Mouse (Mus musculus) granulocyte monocyte progenitor cell, adult 5-6 weeks (primary cell): ENCODE results near the gene Zfp385b. TPM values are rescaled to one million over a fixed set of nuclear protein-coding genes. Genes with fewer than 3 reads are reported as not detected.
"Not testable (repeated sequence)": the region's sequence is repeated elsewhere in the genome, so short reads cannot be mapped to it uniquely, and the experiment has no call there.

Experiments
- ATAC-seq: replicated peaks from 2 replicates; pipeline ENCODE4 v1.8.0; 2016; ENCODE audit warnings: mild to moderate bottlenecking, moderate TSS enrichment, inconsistent platforms; ENCODE audit not compliant: poor library complexity, severe bottlenecking
- total RNA-seq, 2 experiments: library from RNA; stranded (forward) in 1 of 2; stranded (reverse) in 1 of 2; fragments of 200-712, 200-1000 nt in 1 of 2; fragments of >200 nt in 1 of 2; fragmentation: Nextera tagmentation in 1 of 2; gene quantifications; 2 replicates each; pipeline ENCODE4 v1.2.3; 2014 to 2017

Zfp385b gene
- total RNA-seq, 2 experiments from 2014 or later, result not detected

DNA sequence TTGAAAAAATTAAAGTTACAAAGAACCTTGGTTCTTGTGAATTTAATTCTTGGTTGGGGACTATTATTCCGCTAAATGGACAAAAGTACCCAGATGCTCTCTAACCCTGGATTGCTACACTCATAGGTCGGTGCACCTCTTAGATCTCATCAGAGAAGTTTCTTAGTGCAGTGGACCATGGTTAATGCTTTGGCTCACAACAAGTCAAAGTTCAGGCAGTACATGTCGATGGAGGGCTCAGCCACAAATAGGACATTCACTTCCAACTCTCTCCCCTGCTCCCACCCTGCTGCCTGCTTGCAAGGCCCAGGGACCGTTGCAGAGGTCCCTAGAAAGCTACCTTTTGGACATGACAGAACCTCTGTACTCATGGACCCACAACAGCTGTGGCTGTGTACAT lies 324.1 kb downstream of the Zfp385b start:
- no peak for ATAC-seq

DNA sequence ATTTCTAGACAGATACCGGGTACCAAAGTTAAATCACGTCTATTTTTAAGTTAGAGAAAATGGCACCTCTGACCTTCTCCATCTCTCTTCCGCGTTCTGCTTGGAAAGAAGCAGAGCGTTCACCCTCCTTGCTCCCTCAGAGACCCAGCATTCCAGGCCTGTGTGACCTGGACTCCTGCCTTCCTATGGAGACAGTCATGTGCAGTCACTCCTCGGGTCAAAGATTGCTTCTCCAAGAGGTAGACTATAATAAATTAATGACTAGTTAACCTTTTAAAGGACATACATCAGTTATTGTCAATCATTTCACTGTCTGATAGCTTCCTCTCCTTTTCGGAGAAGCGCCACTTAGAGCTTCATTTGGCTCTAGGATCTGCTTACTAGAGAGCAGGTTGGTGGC lies 325.7 kb downstream of the Zfp385b start:
- no peak for ATAC-seq

DNA sequence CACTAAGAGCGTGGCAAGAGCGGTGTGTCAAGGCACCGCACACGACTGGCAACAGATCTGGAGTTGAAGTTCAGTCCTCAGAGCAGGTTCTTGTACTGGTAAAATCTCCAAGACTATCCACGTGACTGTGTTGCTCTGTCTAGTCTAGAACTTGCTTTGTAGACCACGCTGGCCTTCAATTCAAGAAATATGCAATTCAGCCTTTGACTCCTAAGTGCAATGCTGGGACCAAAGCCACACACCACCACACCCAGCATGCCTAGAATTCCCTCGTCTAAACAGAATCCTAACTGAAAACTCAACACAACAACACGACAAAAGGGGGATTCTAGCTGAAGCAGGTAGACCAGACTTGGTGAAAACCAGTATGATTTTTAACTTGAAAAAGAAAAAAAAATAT lies 332.3 kb downstream of the Zfp385b start:
- ATAC-seq, result no peak

DNA sequence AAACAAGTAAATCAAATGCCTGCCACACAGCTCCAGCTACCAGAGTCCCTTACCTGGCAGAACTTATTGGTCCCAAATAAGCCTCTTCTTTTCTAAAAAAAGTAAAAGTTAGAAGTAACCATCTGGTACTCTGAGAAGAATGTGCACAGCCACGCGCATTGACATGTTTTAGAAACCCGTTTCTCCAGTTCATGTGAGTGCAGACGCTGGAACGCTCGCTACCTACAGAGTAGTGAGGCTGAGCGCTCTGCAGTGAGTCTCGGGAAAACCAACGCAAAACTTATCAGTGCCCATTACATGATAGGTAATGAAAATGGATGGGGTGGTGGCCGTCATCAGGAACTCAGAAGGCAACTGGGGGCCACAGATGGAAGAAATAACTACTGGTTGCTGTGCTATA lies 338.2 kb downstream of the Zfp385b start:
- no peak for ATAC-seq

DNA sequence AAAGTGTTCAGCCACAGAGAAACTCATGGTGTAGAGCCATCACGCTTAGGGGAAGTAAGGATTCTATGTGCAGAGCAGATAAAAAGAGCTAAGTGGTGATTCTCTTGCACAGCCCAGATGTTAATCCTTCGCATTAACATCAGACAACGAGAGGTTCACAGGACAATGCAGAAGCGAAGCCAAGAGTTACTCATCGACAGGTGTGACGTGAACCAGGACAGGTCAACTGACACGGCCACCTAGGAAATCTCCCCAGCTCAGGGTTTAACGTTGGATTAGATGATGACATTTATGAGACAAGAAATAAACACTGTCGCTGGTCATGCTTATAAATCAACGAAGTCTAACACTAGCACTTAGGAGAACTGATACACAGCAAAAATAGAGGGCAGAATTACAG lies 341.9 kb downstream of the Zfp385b start:
- no peak for ATAC-seq

DNA sequence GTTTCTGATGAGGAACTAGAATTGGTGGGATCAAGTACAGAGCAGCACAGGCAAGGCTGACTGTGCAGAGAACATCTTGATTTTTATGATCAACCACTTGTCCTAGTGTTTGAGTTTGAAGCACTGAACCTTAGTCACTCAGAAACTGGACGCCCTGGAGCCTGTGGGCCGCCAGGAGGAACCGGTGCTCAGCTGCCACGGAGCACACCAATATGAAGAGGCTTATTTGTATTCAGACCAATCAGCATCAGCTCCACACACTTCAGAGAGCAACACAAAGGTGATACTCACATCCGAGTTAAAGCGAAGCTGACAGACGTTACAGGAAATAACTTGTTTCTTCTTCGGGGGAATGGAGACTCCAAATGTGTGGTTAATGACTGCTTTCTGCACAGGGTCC lies 343.0 kb downstream of the Zfp385b start:
- ATAC-seq, result no peak

DNA sequence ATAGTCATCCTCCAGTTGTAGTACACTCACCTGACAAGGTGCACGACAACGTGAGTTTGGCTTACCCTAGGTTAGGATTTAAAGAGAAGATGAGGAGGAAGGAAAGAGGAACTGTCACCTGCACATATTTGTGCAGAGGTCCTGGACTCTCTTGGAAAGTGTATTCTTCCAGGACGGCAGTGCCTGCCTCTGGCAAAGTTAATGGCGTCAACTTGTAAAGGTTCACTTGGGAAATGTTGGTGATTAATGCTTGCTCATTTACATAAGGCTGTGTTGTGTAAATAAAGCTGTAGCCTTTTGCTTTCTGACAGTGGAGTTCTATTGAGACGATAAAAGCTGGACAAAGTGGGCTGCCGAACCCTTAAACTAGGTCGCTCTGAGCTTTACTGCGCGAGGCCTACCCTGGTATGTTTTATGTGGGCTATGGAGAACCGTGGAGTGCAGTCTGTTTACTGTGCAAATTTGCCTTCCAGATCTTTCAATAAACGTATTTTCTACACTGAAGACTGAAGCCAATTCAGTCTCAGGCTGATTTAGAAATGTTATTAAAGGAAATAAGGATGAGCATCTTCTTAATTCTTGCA lies 347.1 kb downstream of the Zfp385b start:
- no peak for ATAC-seq

DNA sequence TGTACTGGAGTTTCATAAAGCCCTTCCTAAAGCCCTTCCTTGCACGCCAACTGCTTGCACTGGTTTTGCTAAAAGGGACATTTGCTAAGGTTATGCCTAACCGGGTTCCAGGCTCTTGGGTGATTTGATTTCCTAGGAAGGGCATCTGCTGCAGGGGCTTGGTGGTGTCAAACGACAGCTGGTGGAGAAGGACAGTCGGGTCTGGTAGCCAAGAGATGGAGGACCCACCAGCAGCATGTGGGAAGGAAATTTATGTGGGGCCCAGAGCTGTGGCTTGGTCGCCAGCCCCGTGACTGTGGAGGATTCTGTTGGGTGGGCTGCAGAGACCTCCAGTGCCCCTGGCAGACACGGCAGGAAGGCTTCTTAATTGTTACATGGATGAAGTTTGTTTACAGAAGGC lies 348.7 kb downstream of the Zfp385b start:
- ATAC-seq, result no peak

DNA sequence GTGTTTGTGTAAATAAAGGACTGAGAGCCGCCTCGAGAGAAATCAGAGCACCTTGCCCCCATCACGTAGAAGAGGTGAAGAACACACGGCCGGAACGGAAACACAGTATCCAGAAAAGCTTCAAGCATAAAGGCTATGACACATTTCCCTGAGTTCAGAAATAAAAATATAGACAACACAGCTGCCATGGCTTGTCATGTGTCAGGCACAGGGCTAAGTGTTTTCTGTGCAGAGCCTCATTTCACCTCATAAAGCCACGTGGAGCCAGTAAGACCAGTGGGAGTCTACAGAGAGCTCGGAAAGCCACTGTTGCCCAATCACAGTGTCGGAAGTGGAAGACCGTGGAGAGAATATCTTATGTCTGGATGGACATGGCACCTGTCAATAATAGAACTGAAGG lies 358.0 kb downstream of the Zfp385b start:
- ATAC-seq, result no peak

DNA sequence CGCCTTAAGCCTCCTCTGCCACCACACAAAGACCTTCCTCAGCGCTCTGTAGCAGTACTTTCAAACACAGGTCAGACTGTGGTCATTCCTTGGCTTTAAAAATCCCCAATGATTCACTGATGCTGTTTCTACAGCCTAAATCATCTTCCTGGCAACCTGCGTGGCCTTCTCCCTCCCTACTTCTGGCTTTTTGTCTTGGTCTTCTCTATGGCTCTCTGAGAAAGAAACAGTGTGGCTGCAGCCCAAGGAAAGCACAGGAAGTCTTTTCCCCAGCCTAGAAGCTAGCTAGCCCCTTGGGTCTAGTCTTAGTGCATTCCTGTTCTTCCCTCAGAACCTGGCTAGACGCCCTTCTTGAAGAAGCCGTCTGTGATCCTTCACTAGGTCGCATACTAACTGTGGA lies 359.4 kb downstream of the Zfp385b start:
- no peak for ATAC-seq

DNA sequence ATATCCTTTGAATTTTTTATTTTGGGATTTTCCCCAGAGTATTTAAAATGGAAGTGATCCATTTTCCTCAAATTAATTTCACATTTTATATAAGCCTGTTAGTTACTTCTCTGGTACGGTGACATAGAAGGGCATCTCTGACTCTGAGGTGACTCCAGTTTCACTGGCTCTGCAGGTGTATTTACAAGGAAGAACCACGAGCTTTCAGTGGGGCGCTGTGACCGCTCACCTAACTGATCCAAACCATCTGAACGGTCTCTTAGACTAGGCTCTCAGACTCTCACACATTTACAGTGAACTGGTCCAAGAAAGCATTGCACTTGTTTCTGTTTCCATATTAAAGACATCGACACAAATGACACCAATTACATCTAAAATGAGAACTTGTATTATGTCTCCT lies 361.0 kb downstream of the Zfp385b start:
- ATAC-seq, result no peak

DNA sequence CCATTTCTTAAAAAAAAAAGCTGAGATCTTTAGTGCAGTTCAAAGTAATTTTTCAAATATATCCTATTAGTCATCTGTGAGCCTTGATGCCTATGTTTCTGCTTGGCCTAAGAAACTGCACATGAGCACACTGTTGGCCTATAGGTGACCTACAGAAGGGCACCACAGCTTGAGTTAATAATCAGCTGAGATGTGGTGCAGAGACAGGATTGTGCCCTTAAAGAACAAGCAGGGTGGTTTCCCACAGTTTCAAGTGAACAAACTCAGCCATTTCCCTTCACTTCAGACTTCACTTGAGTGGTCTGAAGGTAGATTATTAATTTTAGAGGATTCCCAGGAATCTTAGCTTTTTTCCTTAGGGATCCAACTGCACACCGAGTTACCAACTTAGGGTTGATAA lies 362.3 kb downstream of the Zfp385b start:
- no peak for ATAC-seq

DNA sequence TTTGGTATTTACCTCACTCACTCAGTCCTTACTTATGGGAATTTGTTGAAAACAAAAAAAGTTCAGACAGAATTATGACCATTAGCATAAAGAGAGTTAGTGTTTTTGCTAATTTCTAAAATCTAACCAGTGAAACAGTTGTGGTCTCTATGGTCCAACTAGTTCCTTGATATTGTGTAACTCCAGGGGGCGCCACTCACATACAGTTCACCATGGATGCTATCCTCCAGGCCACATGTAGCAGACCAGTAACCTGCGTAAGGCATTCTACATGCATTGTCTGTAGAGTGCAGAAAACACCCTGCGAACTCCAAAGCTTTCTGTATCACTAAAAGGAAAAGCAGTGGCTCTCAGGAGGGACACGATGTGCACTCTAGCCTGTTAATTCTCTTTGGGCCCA lies 362.8 kb downstream of the Zfp385b start:
- peak; percentile 47; the same call in 1 of the 2 replicates for ATAC-seq

DNA sequence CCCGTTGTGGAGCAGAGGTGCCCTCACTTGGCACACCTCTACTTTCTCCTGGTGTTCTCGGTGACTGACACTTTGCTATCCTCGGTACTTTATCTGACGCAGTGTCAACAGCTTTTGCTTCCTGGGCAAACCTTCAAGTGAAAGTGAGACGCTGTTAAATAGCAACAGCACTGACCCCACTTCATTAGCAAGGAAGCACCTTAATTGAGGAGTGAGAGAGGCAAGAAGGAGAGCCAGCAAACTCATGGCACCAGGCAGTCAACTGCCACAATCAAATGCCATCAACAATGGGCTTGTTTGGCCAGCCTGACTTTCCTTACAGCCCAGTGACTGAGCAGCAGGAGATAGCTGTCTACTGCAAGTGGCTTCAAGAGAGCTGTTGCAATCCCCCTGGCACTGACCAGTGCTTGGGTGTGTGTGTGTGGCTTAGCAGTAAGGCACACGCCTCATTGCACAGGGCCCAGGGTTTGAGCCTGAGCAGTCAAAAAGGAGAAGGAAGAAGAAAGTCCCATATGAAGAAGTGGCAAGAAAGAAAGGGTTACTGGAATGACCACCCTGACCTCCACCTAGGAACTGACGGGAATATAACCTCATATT lies 365.0 kb downstream of the Zfp385b start:
- peak; percentile 73 for ATAC-seq

DNA sequence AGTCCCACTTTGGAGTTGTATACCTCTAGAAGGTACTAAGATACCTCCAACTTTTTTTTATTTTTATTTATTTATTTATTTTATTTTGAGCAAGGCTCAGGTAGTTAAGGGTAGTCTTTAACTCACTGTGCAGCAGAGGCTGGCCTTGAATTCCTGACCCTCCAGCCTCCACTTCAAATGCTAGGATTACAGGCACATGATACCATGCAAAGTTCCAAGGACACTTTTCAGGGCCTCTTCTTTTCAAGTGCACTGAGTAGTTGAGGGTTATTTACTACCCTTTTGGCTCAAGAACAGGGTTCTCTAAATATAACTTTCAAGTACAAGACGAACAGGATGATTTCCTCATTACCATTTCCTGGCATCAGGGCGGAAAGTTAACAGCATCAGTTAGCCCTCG lies 365.7 kb downstream of the Zfp385b start:
- no peak for ATAC-seq

DNA sequence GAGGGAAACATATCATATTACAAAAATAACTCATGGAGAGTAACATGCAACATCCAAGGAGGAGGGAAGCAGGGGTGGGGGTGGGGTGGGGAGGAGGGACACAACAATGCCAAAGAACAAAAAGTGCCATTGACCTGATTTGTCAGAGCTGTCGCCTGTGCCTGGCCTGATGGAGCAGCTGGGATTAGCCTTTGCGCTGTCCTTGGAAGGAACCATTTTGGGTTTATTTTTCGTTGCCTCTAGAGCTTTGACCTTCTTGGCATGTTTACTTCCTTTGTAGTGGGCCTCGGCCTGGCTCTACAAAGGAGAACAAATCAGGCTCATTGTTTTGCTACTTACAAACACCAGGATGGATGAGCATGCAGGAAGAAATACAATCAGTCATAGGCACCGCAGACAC lies 369.4 kb downstream of the Zfp385b start:
- not testable (repeated sequence) for ATAC-seq

DNA sequence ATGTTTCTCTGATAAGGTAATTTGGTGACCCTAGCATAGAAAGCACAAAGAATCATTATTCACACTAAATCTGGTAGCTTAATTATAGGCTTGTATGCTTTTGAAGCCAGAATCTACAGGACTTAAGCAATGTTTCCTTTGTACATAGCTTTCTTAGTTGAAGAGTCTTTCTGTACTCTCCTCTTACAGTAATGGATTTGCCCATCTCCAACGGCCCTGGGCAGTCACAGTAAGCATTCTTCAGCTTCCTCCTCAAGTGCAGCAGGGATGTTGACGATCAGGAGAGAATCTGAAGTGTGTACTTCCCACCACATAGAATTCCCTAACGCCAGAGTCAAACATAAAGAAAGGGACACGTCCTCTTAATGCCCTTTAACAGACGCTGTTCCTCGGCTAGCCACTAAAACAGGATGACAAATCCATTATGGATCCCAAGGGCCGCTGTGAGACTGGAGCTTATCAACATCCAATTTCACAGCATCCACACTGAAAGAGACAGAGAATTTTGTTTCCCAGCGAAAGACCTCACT lies 370.4 kb downstream of the Zfp385b start:
- no peak for ATAC-seq

DNA sequence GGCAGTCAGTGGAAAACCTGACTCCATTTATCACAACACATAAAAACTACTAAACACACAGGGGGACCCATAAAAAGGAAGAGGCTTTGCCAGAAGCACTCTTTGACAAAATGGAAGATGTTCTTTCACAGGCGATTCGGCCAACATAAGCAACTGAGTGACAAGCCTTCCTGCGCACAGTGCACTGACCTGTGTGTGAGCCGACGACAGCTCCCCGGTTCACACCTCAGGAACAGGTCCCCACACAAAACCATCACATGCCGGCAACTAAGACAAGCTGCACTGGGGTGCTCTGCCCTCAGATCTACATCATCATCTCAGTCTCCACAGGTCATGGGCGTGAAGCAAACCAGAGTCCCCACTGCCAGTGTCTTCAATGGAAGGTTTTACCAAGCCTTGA lies 375.2 kb downstream of the Zfp385b start:
- no peak for ATAC-seq

DNA sequence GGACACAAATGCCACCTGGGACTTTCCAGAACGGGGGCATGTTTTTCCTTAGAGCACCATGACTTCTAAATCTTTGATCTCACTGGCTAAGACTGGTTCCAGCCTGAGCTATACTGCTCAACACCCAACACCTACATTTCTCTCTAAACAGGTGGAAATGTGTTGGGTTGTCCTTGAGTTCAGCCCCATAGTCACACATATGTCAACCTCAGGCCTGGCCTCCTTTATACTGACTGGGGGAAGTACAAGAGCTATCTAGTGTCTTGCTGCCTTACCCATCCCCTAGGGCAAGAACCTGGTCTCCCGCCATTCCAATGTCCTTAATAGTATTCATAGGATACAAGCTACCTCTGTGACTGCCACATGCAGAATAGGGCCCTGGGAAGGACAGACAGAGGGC lies 378.8 kb downstream of the Zfp385b start:
- no peak for ATAC-seq

DNA sequence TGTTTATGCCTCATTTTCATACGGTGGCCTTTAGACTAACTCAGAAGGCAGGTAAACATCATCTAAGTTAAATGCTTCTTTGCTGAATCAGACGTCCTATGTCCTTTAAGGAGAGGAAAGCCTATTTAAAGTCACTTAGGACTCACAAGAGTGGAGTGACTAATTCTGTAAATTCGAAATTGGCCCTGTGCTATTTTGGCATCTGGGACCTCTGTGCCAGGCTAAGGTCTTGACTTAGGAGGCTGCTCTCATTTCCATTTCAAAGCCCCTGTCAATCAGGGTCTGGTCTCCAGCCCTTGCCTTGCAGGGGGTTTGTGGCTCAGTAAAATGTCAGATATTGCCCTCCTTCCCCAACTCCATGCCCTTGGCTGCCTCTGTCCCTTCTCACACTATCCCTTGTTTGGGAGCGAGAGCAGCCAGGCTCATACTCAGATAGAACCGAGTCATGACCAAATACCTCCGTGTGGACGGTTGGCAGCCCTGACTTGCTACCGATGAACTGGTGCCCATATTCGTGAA lies 383.1 kb downstream of the Zfp385b start:
- no peak for ATAC-seq

DNA sequence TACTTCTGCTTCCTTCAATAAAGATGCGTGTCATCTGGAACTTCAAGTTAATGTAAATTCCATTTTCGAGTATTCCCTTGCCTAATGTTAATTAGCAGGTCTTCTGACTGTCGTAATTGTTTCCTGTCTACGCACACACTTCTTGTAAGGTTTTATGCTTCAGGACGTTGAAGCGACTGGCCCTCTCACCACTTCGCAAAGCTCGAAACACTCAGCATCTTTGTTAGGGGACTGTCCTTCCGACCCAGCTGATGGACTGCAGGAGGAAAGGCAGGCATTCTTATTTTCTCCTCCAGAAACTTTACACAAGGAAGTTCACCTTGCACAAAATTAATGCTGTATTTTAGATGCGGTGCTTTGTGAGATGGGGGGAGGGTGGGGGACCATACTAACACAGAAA lies 400.0 kb downstream of the Zfp385b start:
- no peak for ATAC-seq

DNA sequence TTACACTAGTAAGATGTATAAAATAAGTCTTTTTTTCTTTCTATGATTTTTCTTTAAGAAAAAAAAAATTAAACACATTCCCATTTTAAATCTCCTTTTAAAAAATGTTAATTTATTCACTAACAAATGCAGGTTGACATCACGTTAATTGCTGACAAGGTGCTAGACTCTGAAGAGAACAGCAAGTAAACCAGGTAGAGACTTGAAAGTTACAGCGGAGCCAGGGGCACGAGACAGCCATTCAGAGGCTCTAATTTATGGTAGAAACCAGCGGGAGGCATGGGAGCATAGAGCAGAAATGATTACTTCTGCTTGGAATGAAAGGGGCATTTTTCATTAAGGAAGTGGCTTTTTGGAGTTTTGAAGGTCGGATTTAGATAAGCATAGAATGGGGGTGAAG lies 401.4 kb downstream of the Zfp385b start:
- no peak for ATAC-seq
